Mouse (Mus musculus) CH12.LX (cell line): ENCODE results near the gene Frmd4a.

ENCODE experiments used
- CHD2 ChIP-seq: IDR thresholded peaks from 2 replicates; pipeline ENCODE4 v1.6.1; 2011; ENCODE audit warnings: low read length, improper control_type of control experiment
- CTCF ChIP-seq, 2 experiments: IDR thresholded peaks in 1 of 2; conservative IDR thresholded peaks in 1 of 2; 2 replicates each; pipeline ENCODE4 v1.5.1; 2011 to 2012; ENCODE audit warnings: low read depth in 2 of 2, low read length in 2 of 2, improper control_type of control experiment in 1 of 2, inconsistent platforms in 1 of 2, mild to moderate bottlenecking in 1 of 2, moderate library complexity in 1 of 2
- E2F4 ChIP-seq: IDR thresholded peaks from 2 replicates; pipeline ENCODE4 v1.6.1; 2011; ENCODE audit warnings: low read depth, low read length, improper control_type of control experiment; ENCODE audit not compliant: insufficient replicate concordance
- EP300 ChIP-seq: IDR thresholded peaks from 2 replicates; pipeline ENCODE4 v1.6.1; 2011; ENCODE audit warnings: low read length, improper control_type of control experiment
- GABPA ChIP-seq: IDR thresholded peaks from 2 replicates; pipeline ENCODE4 v1.6.1; 2012; ENCODE audit warnings: low read depth, low read length, improper control_type of control experiment, inconsistent platforms; ENCODE audit not compliant: insufficient replicate concordance
- KAT2A ChIP-seq: IDR thresholded peaks from 2 replicates; pipeline ENCODE4 v1.6.1; 2012; ENCODE audit warnings: low read length, improper control_type of control experiment, inconsistent platforms; ENCODE audit not compliant: insufficient replicate concordance
- MAFK ChIP-seq: IDR thresholded peaks from 2 replicates; pipeline ENCODE4 v1.6.1; 2011; ENCODE audit warnings: low read length, improper control_type of control experiment; ENCODE audit not compliant: insufficient replicate concordance
- POLR2A ChIP-seq: IDR thresholded peaks from 2 replicates; pipeline ENCODE4 v1.6.1; 2011; ENCODE audit warnings: low read depth, mild to moderate bottlenecking, improper control_type of control experiment, low read length
- SIN3A ChIP-seq: IDR thresholded peaks from 2 replicates; pipeline ENCODE4 v1.6.1; 2012; ENCODE audit warnings: low read length, improper control_type of control experiment, inconsistent platforms
- ZNF384 ChIP-seq: IDR thresholded peaks from 2 replicates; pipeline ENCODE4 v1.6.1; 2012; ENCODE audit warnings: low read depth, low read length, improper control_type of control experiment, inconsistent platforms

- no peak for TF ChIP-seq SIN3A
- no peak for TF ChIP-seq CTCF (conservative IDR thresholded peaks at IDR 0.05 in 1 of 2, IDR thresholded peaks at IDR 0.05 in 1 of 2; ENCODE audit: low read depth in 2 of 2, low read length in 2 of 2)
- TF ChIP-seq KAT2A: no peak
- no peak for TF ChIP-seq GABPA
- TF ChIP-seq E2F4: no peak
- TF ChIP-seq POLR2A: no peak
- no peak for TF ChIP-seq CHD2
- TF ChIP-seq MAFK: no peak
- no peak for TF ChIP-seq ZNF384
- no peak for TF ChIP-seq EP300
Observed at GRCm38 (mm10) chr2:4460897-4461296, 443.4 kb downstream of the Frmd4a start.
